Mouse (Mus musculus): ENCODE measurements around the gene Hoxb2. TPM values are rescaled to one million over a fixed set of nuclear protein-coding genes. Genes with fewer than 3 reads are reported as not detected.
A peak's percentile ranks its signal among the peaks of the same experiment; 100 is the strongest.

The Hoxb2 gene
- total RNA-seq (2021): not detected
- long read RNA-seq: 0 reads

DNA sequence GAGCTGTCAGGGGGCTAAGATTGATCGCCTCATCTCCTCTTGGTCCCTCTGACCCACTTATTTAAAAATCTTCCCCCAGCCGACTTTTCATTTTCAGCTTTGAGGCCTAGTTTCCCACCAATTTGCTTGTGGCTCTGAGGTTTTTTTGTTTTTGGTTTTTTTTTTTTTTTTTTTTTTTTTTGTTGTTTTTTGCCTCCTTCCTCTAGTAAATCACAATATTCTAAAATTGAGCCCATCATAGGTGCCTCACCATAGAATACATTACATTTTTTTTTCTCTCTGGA lies at the start of gene Hoxb2:
Gene Hoxb2 (plus strand): TSS at position 185 of the 284 bp plus-strand sequence.
- DNase-seq (ENCODE audit: low spot score in 2 of 2): no peak

DNA sequence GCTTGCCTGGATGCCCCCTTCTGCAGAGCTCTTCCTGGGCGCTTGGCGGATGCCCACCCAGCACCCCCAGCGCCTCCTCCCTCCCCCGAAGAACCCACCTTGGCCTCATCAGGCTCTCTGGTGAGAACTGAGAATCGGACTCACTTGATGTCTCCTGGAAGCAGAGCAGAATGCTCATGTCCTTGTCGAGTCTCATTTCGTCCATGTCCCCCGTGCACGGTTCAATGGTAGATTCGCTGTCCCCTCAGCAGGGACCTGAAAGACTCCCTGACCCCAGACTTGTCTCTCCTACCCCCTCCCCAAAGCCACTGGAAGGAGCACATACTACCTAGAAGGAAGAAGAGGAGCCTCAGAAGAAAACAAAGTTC lies 49.3 kb upstream of the Hoxb2 start:
- no peak for DNase-seq (ENCODE audit: low spot score in 2 of 2)

DNA sequence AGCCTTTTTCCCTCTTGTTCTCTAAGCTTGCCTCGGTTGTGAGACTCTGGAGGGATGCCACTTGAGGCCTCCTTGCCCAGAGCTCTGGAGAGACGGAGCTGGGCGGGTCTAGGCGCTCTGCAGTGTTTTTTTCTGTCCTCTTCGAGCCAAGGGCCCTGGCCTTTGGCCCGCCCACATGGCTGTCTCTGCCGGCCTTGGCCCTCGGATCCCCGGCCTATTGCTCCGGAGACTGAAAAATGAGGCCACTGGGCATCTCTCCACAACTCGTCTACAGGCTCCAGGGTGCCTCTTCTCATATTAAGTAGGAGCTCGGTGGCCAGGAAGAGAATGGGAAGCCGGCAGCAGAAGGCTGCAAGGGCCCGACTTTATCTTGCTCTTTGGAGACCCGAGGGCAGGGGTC lies 48.5 kb upstream of the Hoxb2 start:
- DNase-seq (ENCODE audit: low spot score in 2 of 2): peak in 1 of 2 experiments; percentile 46

DNA sequence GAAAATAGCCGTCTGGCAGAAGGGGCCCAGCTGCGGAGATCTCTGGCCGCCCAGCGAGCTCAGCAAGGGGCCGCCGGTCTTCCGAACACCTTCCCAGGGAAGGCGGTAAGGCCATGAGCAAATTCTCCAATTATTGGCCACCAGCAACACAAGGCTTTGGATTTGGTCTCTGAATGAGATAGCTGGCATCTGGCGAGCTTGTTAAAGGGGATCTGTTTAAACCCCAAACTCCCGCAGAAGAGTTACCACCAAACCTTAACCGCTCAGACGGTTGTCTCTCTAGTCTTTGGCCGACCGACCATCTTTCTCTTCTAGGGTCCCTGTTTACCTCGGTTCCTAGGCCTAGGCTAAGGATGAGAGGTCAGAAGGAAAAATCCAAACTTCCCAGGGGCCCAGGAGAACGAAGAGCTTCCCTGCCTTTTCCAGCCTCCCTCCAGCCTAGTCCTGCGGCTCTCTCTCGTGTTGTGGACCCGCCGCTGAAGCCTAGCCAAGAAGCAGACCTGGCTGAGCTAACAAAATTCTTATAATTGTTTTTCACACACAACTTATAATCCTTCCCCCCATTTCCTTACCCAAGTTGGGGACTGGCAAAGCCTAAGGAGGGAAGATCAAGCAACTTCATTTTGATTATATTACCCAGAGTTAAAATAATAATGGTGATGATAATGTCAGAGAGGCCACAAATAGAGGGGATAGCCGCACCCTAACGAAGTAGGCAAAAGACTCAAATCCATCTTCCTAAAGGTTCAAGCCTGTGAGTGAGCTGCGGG lies 47.8 kb upstream of the Hoxb2 start:
- DNase-seq (ENCODE audit: low spot score in 2 of 2): no peak

DNA sequence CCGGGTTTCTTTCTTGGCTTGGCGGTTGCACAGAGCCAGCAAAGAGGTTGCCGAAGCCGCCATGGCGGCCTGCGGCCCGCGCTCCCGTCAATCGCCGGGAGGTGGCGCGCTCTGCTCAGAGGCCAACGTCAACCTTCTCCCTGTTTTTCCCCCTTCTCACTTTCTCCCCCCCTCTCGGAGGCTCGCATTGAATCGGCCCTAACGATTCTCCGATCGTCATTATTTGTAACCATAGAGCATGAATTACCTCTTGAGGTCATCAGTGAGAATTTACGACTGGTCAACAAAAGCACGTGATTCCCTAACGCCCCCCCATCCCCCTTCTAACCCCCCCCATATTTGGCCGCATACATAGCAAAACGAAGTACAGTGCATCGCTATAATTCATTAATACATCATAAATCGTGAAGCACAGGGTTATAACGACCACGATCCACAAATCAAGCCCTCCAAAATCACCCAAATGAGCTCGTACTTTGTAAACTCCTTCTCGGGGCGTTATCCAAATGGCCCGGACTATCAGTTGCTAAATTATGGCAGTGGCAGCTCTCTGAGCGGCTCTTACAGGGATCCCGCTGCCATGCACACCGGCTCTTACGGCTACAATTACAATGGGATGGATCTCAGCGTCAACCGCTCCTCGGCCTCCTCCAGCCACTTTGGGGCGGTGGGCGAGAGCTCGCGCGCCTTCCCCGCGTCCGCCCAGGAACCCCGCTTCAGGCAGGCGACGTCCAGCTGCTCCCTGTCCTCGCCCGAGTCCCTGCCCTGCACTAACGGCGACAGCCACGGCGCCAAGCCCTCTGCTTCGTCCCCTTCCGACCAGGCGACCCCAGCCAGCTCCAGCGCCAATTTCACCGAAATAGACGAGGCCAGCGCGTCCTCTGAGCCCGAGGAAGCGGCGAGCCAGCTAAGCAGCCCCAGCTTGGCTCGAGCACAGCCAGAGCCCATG lies 46.9 kb upstream of the Hoxb2 start, which contains the start of gene Hoxb5:
Gene Hoxb5 (plus strand): TSS at position 186 of the 949 bp plus-strand sequence.
- peak; percentile 69 for DNase-seq (ENCODE audit: low spot score in 2 of 2)

DNA sequence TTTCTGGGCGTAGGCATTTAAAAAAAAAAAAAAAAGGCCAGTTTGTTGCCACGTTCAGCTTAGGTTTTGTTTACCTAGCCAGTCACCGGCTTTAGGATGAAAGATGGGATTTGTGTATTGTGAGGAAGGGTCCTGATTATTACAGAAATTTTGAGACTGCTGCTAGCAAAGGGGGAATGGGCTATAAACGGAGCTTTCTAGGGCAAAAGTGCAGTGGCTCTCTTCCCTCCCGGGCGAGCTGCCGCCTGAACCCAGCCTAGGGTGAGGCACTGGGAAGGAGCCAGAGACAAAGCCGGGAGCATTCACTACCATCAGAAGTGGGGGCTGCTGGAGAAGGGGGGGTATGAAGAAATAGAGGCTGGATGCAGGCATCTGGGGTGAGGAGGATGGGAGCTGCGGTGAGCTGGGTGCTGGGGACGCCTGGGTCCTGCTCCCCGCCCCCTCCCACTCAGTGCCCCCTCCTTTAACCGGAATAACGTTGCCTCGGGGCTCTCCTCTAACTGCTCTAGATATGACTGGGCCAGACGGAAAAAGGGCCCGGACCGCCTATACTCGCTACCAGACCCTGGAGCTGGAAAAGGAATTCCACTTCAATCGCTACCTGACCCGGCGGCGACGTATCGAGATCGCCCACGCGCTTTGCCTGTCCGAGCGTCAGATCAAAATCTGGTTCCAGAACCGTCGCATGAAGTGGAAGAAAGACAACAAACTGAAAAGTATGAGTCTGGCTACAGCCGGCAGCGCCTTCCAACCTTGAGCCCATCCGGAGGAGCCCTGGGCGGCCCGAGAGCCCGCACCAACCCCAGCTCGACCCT lies 45.7 kb upstream of the Hoxb2 start:
- no peak for DNase-seq (ENCODE audit: low spot score in 2 of 2)

DNA sequence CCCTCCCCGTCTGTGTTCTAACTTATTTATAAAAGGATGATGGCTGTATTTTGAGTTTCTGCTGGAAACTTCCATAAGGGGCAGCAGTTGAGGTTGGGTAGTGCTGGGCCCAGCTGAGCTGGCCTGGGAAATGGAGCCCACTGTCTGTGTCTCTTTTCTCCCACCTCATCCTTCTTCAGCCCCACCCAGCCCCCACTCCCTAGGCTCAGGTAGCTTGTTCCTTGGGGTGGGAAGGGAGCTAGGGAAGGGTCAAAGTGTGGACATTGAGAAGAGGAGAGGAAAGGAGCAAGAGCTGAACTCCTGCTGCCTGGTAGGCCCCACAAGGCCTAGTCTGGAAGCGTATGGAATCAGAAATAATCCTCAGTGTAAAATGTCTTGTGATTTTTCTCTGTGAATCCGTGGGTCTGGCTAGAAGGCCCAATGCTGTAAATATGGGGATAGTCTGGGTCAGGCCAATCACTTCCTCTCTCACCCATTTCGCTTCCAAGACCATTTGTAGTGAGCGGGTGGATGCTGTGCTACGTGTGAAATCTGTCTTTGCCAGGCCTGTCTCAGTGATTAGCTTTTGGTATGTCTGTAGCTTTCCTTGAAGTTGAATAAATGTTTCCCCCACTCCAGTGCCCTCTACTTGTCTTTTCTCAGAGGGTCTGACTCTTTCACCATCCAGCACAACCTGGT lies 44.7 kb upstream of the Hoxb2 start:
- DNase-seq (ENCODE audit: low spot score in 2 of 2): no peak

GRCm38 (mm10) chr11:96306183-96306907 lies 44.0 kb upstream of the Hoxb2 start:
- DNase-seq (ENCODE audit: low spot score in 2 of 2): no peak

DNA sequence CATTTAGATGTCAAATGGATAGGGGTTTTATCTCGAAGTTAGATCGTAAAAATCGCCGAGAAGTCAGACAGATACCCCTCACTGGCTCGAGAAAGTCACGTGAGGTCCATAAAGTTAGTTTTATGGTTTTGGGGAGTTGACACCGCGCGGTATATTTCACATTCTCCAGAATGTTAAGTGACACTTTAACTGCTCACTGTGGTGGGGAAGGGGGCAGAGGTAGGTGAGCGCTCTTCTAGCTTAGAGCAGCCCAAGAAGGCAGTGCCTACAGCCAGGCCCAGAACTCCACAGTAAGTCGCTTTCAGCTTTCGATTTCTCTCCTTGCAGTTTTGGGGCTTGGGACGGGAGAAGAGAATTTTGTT lies 43.4 kb upstream of the Hoxb2 start:
- no peak for DNase-seq (ENCODE audit: low spot score in 2 of 2)

GRCm38 (mm10) chr11:96308763-96309162 lies 41.6 kb upstream of the Hoxb2 start:
- DNase-seq (ENCODE audit: low spot score in 2 of 2): no peak

DNA sequence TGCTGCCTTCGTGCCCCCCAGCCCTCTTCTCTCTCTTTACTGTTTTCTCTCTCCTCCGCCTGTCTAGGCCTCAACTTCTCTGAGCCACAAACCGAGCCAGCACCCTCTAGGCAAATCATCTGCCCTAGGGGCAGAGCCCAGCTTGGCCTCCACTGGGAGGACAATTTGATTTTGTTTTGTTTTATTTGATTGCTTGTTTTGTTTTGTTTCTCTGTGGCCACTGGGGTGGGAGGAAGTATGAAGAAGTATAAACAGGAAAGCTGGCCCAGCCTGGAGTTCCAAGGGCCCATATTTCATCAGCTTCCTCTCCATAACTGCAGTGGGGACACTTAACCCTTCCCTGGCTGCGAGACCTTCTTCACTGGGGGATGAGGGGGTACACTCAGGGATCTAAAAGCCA lies 41.0 kb upstream of the Hoxb2 start:
- DNase-seq (ENCODE audit: low spot score in 2 of 2): no peak

DNA sequence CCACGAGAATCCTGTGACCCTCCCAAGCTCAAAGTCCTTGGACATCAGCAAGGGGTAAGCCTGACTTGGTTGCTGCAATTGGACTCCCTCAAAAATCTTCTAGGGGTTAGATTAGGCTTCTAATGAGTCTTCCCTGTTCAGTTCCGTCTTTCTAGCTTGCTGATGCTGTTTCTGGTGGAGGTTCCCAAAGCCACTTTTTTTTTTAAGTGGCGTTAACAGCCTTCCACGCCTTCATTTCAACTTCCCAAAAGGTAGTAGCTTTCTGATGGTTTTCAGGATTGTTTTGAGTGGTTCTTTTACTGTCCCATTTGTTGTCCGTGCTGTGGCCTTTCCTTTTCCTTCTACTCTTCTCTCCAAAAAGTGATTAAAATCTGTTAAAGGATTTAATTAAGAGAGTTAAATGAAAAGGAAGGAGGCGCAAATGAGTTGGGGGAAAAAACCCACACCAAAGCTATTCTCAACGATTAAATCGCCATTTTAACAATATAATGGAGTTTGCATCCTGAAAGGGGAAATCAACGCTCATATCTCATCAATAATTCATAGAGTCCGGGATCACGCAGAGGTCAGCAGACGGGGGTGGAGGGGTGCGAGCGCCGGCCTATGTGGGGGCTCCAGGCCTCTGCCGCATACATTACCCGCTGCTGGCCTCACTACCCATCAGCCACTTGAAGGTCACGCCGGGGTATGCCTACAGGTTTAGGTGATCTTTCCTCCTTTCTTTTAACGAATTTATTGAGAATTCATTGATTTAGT lies 40.0 kb upstream of the Hoxb2 start:
- DNase-seq (ENCODE audit: low spot score in 2 of 2): no peak

DNA sequence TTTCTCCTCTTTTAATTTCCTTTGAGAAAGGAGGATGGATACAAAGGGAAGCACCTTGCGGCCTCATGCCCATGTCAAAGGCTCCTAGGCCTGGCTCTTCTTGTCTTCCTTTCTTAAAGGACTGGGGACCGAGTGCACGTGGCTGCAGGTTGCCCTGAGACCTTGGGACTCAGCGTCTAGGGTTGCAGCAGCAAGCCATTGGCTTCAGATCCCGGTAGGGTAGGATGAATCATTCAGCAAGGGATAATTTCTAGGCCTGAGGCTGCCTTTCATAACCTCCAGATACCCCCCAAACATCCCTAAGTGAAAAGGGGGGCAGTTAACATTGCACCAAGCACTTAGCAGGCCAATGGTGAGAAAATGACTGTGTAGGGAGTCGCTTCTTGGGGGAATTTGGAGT lies 39.2 kb upstream of the Hoxb2 start:
- no peak for DNase-seq (ENCODE audit: low spot score in 2 of 2)

- peak in 1 of 2 experiments; percentile 42 for DNase-seq (ENCODE audit: low spot score in 2 of 2)
Measured at GRCm38 (mm10) chr11:96311520-96312417, 38.6 kb upstream of the Hoxb2 start.

GRCm38 (mm10) chr11:96313134-96313533 lies 37.2 kb upstream of the Hoxb2 start:
- DNase-seq (ENCODE audit: low spot score in 2 of 2): no peak

- no peak for DNase-seq (ENCODE audit: low spot score in 2 of 2)
Measured at GRCm38 (mm10) chr11:96313806-96314428, 36.4 kb upstream of the Hoxb2 start.

DNA sequence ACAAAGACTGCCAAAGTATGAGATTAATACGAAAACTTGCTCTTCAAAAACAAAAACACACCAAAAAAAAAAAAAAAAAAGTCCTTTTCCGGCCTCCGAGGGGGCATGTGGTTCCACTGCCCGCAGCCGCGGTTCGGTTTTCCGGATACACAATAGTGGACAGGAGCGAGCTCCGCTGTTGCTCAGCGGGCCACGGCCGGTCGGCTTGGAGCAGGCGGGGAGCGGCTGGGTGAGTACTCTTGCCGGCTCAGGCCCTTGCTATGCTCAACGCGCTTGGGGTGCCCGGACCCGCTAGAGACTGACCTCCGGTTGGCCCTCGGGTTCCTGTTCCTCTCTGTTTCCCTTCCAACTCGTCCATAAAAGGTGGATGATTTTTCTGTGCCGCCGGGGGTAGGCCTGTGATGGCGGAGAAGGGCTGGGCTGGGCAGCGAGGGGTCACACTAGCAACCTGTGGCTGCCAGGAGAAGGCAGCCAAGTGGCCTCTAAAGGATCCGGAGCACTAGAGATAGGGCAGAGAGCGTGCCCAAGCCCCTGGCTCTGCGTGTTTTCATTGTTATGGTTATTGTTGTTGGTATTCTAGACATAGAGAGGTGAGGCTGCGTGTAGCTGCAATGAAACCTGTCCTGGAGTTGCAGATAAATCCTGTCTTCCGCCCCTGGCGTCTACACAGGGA lies 35.5 kb upstream of the Hoxb2 start:
- DNase-seq (ENCODE audit: low spot score in 2 of 2): no peak

DNA sequence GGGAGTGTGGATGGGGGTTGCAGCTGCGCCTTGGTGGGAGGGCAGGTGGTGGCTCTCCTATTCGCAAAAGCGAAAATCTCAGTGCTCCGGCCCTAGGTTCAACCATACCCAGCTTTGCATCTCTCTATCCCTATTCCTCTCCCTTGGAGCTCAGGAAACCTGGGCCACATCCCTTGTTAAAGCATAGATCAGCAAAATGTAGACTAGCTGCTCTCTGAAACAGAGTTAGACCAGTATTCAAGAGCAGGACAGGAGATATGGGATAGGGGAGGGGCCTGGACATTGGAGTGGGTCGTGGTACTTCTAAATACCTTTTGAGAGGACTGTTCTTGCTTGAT lies 35.0 kb upstream of the Hoxb2 start:
- DNase-seq (ENCODE audit: low spot score in 2 of 2): no peak
